Mouse (Mus musculus): Measurements from ENCODE around the gene Taok1. TPM values are rescaled to one million over a fixed set of nuclear protein-coding genes. Genes with fewer than 3 reads are reported as not detected.

Taok1 gene
- total RNA-seq, 2 experiments from 2014 or later = 98.1 to 102 TPM

- DNase-seq (ENCODE audit: low spot score in 2 of 2) = peak; percentile 67 to 75
These were observed 113.9 kb downstream of the Taok1 start, which contains the start of gene Git1 for GRCm38 (mm10) chr11:77493512-77494343. Gene Git1 (plus strand): TSS chr11:77493562.

DNA sequence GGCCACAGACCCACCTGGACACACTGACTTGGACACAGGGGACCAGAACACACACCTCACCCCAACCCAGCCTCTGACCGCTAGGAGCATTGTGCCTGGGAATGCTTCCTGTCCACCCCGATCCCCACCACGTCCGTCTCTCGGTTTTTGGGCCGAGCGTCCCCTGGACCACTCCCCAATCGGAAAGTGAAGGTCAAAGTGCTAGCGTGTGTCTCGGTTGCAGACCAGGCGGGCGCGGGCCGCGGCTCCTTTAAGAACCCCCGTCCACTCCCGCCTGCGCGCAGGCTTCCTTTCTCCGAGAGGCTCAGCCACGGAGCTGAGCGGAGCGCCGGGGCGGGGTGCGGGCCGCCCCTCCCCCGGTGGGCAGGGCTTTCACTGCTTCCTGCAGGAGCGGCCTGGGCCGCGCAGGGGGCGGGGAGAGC lies 114.7 kb downstream of the Taok1 start:
- peak; percentile 91 to 96 for DNase-seq (ENCODE audit: low spot score in 2 of 2)

- DNase-seq (ENCODE audit: low spot score in 2 of 2) = peak in 1 of 2 experiments; percentile 64
These were observed 115.2 kb downstream of the Taok1 start for GRCm38 (mm10) chr11:77492311-77492871.

DNA sequence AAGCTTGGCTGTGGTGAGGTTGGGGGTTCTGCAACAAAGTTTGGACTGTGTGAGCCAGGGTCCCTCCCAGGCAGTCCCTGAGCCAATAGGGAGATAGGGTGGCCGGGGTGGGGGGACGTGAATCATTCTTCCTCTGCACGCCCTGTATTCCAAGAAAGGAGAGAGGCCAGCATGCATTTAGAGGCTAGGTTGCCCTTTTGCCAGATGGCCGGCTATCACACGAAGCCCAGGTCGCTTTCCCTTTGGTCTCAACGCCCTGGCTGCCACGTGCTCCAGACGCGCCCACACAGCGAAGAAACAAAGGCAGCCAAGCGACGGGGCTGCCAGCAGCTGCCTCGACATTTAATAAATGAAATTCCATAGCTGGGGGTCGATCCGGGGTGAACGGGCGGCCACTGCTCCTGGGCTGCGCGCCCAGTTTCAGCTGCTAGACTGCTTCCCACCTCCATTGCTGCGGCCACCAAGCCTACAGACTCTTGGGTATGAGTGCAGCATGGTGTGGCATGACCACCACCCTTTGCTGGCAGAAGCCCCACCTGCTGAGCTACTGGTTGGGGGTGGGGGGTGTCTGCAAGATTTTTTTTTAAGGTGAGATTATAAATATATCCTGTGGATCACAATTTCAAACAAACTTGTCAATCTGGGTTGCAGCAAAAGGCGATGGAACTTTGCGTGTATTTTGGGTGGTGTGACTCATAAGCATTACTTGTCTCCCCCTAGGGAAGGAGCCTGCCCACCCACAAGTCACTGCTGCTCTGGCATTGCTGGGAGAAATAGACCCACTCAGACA lies 115.9 kb downstream of the Taok1 start:
- peak in 1 of 2 experiments; percentile 59 for DNase-seq (ENCODE audit: low spot score in 2 of 2)

DNA sequence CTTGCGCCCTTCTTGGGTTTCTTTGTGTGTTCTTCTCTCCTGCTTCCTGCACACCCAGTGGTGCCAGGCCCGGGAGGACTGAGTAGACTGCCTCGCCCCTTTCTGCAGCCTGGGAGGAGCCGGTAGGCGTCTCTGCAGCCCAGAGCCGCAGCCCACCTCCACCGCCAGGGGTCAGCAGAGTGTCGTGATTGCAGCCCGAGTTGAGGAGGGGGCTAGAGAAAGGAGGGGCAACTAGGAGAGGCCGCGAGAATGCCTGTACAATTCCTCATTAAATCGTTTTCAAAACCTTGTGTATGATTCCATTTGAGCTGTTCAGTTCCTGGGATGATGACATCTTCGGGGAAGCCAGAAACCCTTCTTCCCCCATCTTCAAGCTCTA lies 116.5 kb downstream of the Taok1 start:
- DNase-seq (ENCODE audit: low spot score in 2 of 2) = peak; percentile 85 to 88

DNA sequence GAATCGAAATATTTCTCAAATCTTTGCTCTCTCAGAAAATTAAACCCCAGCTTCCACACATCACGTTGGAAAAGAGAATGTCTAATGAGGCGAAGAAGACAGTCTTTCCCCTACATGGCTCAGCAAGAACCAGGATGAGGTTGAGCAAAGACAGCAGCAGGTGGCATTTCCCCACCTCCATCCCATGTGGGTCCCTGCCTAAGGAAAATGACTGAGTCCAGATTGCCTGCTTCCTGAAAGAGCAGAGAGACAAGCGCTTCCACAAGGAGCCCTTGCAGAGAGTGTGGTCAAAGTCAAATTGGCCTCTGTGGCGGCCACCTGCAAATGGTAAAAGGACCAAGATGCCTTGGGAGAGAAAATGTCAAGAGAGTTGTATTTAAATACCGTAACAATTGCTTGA lies 117.2 kb downstream of the Taok1 start:
- no peak for DNase-seq (ENCODE audit: low spot score in 2 of 2)

DNA sequence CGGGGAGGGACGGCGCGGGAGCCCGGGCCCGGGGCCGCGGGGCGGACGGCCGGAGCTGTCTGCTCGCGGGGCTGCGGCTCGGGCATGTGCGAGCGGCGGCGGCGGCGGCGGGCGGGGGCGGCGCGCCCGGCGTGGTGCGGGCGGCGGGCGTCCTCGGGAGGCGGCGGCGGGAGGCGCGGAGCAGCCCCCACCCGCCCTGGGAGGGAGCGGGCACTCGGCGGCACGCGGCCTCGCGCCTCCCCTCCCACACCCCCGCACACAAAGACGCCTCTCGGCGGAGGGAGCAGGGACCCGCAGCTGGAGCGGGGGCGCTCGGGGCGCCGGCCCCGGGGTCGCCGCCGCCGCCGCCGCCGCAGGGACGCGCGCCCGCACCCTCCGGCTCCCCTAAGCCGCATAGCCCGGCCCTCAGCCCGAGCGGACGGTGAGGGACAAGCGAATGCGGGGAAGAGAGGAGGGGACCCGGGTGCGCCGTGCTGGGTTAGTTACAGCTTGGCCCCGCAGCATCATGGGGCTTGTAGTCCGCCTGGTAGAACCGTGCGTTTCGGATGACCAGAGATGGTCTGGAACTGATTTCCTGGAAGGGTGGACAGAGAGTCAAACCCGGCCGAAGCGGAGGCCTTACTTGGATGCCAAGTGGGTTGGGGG lies 117.9 kb downstream of the Taok1 start, which contains the start of gene Ankrd13b:
TSS of gene Ankrd13b (minus strand) at position 88 of the 645 bp plus-strand sequence.
- peak; percentile 80 to 86 for DNase-seq (ENCODE audit: low spot score in 2 of 2)

- no peak for DNase-seq (ENCODE audit: low spot score in 2 of 2)
These were observed 118.6 kb downstream of the Taok1 start for GRCm38 (mm10) chr11:77488771-77489581.

DNA sequence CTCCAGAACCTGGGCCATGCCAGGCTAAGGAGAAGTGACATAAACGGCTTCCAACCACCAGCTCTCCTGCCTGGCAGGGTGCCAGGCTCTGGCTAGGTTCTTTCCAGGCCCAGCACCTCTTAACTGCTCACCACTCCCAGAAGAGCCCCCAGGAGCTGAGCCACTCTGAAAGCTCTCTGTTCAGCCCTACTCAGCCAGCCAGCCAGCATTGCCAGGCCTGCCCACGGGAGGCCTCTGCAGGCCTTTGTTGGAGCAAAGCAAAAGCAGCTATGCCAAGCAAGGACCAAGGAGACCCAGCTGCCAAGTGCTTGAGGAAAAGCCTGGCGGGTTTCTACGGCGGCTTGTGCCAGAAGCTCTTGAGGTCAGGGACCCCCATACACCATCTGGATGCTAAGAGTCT lies 120.8 kb downstream of the Taok1 start:
- DNase-seq (ENCODE audit: low spot score in 2 of 2) = no peak

DNA sequence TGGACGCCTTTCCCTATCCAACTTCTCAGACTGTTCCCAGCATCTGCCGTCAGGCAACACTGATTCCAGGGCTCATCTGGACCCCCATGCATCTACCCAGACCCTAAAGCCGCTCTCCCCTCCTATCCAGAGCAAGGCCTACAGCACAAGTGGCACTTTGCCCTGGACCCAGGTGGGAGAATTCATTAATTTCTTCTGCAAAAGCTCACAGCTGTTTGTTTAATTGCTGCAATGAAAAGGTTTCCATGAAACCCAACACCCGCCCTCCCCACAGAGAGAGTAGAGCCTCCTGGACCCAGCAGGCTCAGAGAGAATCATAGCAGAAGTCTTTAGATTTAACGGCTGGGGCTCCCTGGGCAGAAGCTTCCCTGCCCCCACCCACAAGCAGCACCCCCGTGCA lies 122.4 kb downstream of the Taok1 start:
- DNase-seq (ENCODE audit: low spot score in 2 of 2) = no peak

DNA sequence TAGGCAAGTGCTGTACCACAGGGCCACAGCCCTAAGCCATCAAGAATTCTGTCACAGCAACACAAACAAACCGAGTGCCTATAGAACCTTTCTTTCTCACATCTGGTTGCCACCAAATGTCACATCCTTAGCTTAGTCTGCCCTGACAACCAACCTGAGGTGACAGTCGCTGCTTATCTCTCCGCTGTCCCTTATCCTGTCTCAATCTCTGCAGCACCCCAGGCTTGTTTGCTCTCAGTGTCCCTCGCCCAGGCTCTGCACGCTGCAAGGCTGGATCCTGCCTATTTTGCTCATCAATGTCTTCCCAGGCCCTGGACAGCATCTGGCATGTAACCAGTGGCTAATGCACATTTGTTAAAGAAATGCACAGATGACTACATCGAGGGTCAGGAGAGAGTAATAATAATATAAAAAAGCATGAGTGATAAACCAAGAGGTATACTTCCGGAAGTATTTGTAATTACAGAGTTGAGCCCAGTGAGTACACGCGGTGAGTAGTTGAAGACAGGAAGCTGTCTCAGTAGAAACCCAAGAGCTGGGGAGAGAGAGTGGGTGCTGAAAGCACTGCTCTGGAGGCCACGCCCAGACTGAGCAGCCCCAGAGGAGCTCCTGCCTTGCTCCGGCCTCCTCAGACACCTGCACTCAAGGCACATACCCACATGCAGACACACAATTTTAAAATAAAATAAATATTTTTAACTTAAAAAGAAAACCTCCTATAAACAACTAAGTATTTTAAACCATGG lies 123.9 kb downstream of the Taok1 start:
- no peak for DNase-seq (ENCODE audit: low spot score in 2 of 2)

DNA sequence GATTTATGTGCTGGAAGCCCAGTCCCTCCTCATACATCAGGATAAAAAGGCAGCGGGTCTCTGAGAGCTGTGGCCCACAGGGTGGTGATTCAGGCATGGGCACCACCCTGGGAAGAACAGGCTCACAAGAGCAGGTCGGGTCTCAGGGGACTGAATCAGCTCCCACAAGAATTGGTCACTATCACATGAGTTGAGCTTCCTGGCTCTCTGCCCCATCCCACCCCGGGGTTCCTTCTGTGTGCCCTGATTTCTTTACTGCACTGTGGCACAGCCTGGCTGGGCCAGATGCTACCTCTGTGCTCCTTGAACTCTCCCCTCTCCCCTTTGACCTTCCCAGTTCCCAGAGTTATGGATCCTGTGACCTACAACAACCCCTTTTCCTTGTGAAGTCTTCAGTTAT lies 124.6 kb downstream of the Taok1 start:
- no peak for DNase-seq (ENCODE audit: low spot score in 2 of 2)

Other genes with a start within 250 kb of the Taok1 start
- 10 to 100 TPM; 37.6 to 48.5 TPM for gene Coro6, start 145.4 kb downstream of the Taok1 start, total RNA-seq (2021)
- gene Ankrd13b, start 118.1 kb downstream of the Taok1 start, total RNA-seq (2021) = 10 to 100 TPM; 80.5 to 82.5 TPM
- 100 to 1,000 TPM; 282 to 319 TPM for gene Git1, start 114.3 kb downstream of the Taok1 start, total RNA-seq (2021)
- gene Abhd15, start 92.7 kb downstream of the Taok1 start, total RNA-seq (2021) = 1 to 10 TPM in 1 of 2 experiments, under 1 TPM in 1; 0.77 to 1.3 TPM
- gene Trp53i13, start 91.8 kb downstream of the Taok1 start, total RNA-seq (2021) = 1 to 10 TPM; 4.1 to 4.5 TPM
- gene Gm10392, start 88.6 kb downstream of the Taok1 start, total RNA-seq (2021) = not detected
- gene Nufip2, start 78.3 kb upstream of the Taok1 start, total RNA-seq (2021) = 10 to 100 TPM; 66.4 to 68.7 TPM
- not detected for gene Cryba1, start 117.5 kb upstream of the Taok1 start, total RNA-seq (2021)
- 100 to 1,000 TPM; 132 to 140 TPM for gene Myo18a, start 155.4 kb upstream of the Taok1 start, total RNA-seq (2021)
- not detected for gene Gm10277, start 179.9 kb upstream of the Taok1 start, total RNA-seq (2021)

All from left cerebral cortex, adult 18-20 months (tissue).